Mouse (Mus musculus): ENCODE data around the gene Tent5c. TPM values are rescaled to one million over a fixed set of nuclear protein-coding genes. Genes with fewer than 3 reads are reported as not detected.

Tent5c gene
- total RNA-seq, 2 experiments from 2014 or later: 608 to 1,090 TPM

- peak; percentile 36 for ATAC-seq (replicated peaks; ENCODE audit: low FRiP score, poor library complexity, severe bottlenecking)
Observed at GRCm38 (mm10) chr3:100488251-100489132, 632 bp downstream of the Tent5c start.

GRCm38 (mm10) chr3:100487046-100487445 lies 2.1 kb downstream of the Tent5c start:
- no peak for ATAC-seq (replicated peaks; ENCODE audit: low FRiP score, poor library complexity, severe bottlenecking)

- ATAC-seq (replicated peaks; ENCODE audit: low FRiP score, poor library complexity, severe bottlenecking): no peak
Observed at GRCm38 (mm10) chr3:100485390-100486132, 3.6 kb downstream of the Tent5c start.

- ATAC-seq (replicated peaks; ENCODE audit: low FRiP score, poor library complexity, severe bottlenecking): peak; percentile 70
Observed at GRCm38 (mm10) chr3:100482971-100483610, 6.0 kb downstream of the Tent5c start.

GRCm38 (mm10) chr3:100482324-100482911 lies 6.7 kb downstream of the Tent5c start:
- ATAC-seq (replicated peaks; ENCODE audit: low FRiP score, poor library complexity, severe bottlenecking): peak; percentile 67

GRCm38 (mm10) chr3:100480251-100481005 lies 8.7 kb downstream of the Tent5c start:
- no peak for ATAC-seq (replicated peaks; ENCODE audit: low FRiP score, poor library complexity, severe bottlenecking)

- no peak for ATAC-seq (replicated peaks; ENCODE audit: low FRiP score, poor library complexity, severe bottlenecking)
Observed at GRCm38 (mm10) chr3:100474950-100475472, 14.1 kb downstream of the Tent5c start.

GRCm38 (mm10) chr3:100474536-100474935 lies 14.6 kb downstream of the Tent5c start:
- no peak for ATAC-seq (replicated peaks; ENCODE audit: low FRiP score, poor library complexity, severe bottlenecking)

- no peak for ATAC-seq (replicated peaks; ENCODE audit: low FRiP score, poor library complexity, severe bottlenecking)
Observed at GRCm38 (mm10) chr3:100473146-100473545, 16.0 kb downstream of the Tent5c start.

GRCm38 (mm10) chr3:100470902-100471301 lies 18.2 kb downstream of the Tent5c start:
- ATAC-seq (replicated peaks; ENCODE audit: low FRiP score, poor library complexity, severe bottlenecking): 0 out of 2 replicates have a peak, but pooled peaks have one; percentile 5

- ATAC-seq (replicated peaks; ENCODE audit: low FRiP score, poor library complexity, severe bottlenecking): no peak
Observed at GRCm38 (mm10) chr3:100470101-100470500, 19.0 kb downstream of the Tent5c start.

- no peak for ATAC-seq (replicated peaks; ENCODE audit: low FRiP score, poor library complexity, severe bottlenecking)
Observed at GRCm38 (mm10) chr3:100466551-100466950, 22.6 kb downstream of the Tent5c start.

GRCm38 (mm10) chr3:100464596-100464995 lies 24.5 kb downstream of the Tent5c start:
- no peak for ATAC-seq (replicated peaks; ENCODE audit: low FRiP score, poor library complexity, severe bottlenecking)

GRCm38 (mm10) chr3:100463959-100464265 lies 25.2 kb downstream of the Tent5c start:
- no peak for ATAC-seq (replicated peaks; ENCODE audit: low FRiP score, poor library complexity, severe bottlenecking)

GRCm38 (mm10) chr3:100463160-100463958 lies 25.8 kb downstream of the Tent5c start:
- no peak for ATAC-seq (replicated peaks; ENCODE audit: low FRiP score, poor library complexity, severe bottlenecking)

GRCm38 (mm10) chr3:100462235-100463083 lies 26.7 kb downstream of the Tent5c start:
- 0 out of 2 replicates have a peak, but pooled peaks have one; percentile 8 for ATAC-seq (replicated peaks; ENCODE audit: low FRiP score, poor library complexity, severe bottlenecking)

GRCm38 (mm10) chr3:100460510-100460909 lies 28.6 kb downstream of the Tent5c start:
- ATAC-seq (replicated peaks; ENCODE audit: low FRiP score, poor library complexity, severe bottlenecking): 0 out of 2 replicates have a peak, but pooled peaks have one; percentile 39
